Mouse (Mus musculus) liver, adult 2 months (tissue): ENCODE results near the gene Lrrc20.

Experiments
- CTCF ChIP-seq: fragments of 200-500 bp; IDR thresholded peaks from 2 replicates; pipeline ENCODE4 v1.5.1; 2011; ENCODE audit warnings: low read depth, low read length, control low read depth
- POLR2A ChIP-seq: fragments of 200-500 bp; IDR thresholded peaks from 2 replicates; pipeline ENCODE4 v1.6.1; 2011; ENCODE audit warnings: low read length, control low read depth; ENCODE audit not compliant: insufficient read depth; ENCODE audit errors: extremely low read depth

- TF ChIP-seq CTCF, result no peak
- TF ChIP-seq POLR2A, result no peak
Observed at GRCm38 (mm10) chr10:61564408-61564807, 88.8 kb downstream of the Lrrc20 start.
